22 mouse cellular contexts compared by ENCODE assay signal in genomic region chr15:11744296-11744695, GRCm38 (mm10).
DNase-seq lines count a peak whose midpoint lies in the region; ATAC-seq and TF ChIP-seq lines count a peak whose summit lies in the region.
"Had no signal": no experiment of that assay in that cellular context is flagged by ENCODE, and none has a peak within 500 bp of the region (broad histone marks: within the 10 kb centered on the region; RNA-seq: fewer than 3 reads in every experiment).

No protein-coding gene starts in this region.

- H3K4me1 ChIP-seq in heart, embryonic 11.5 days (ENCODE audit: control insufficient read depth, insufficient read depth, low read length), result peaks cover 23% of the 10 kb centered on the region
- H3K4me1 ChIP-seq in heart, adult 2 months (ENCODE audit: control insufficient read depth, insufficient read depth, low read length), result peaks cover 5% of the 10 kb centered on the region
- H3K4me1 ChIP-seq in intestine, embryonic 16.5 days (ENCODE audit: control insufficient read depth, insufficient read depth, low read length), result peaks cover 23% of the 10 kb centered on the region; the same call in 1 of the 2 replicates
- H3K4me1 ChIP-seq in intestine, postnatal 0 days (replicated peaks; ENCODE audit: control insufficient read depth, insufficient read depth, low read length), result no peaks in the 10 kb centered on the region
- peaks cover 16% of the 10 kb centered on the region for H3K4me1 ChIP-seq in stomach, embryonic 14.5 days (ENCODE audit: control insufficient read depth, insufficient read depth, low read length)
- H3K4me1 ChIP-seq in stomach, postnatal 0 days (replicated peaks; ENCODE audit: control insufficient read depth, insufficient read depth), result no peaks in the 10 kb centered on the region
- H3K4me1 ChIP-seq: liver, embryonic 12.5 days; megakaryocyte, embryonic 14.5 days had no signal

- no peak for TF ChIP-seq CTCF in heart, adult 2 months (IDR thresholded peaks at IDR 0.05)
- TF ChIP-seq CTCF in intestine, postnatal 0 days (IDR thresholded peaks at IDR 0.05; ENCODE audit: low read depth), result no peak
- no peak for TF ChIP-seq CTCF in stomach, postnatal 0 days (IDR thresholded peaks at IDR 0.05; ENCODE audit: low read depth)

- no peaks in the 10 kb centered on the region for H3K79me2 ChIP-seq in heart, adult 2 months (replicated peaks; ENCODE audit: control insufficient read depth, insufficient read depth, low read length)

- DNase-seq in heart, adult 2 months, result no peak
- no peak for DNase-seq in stomach, postnatal 0 days (ENCODE audit: low spot score)
- no peak for DNase-seq in left cerebral cortex, postnatal 25 days (ENCODE audit: low spot score in 2 of 2)
- DNase-seq: adrenal gland, adult 2 months; cerebellum, adult 11 months; cerebellum, adult 9-11 months; heart, postnatal 36 days; kidney, postnatal 25 days; thymus, postnatal 25 days had no signal

- 77% methylated on average over 2 of the region's 2 CpGs for WGBS in heart, embryonic 11.5 days (ENCODE audit: insufficient replicate concordance)
- WGBS in heart, adult 2 months, result 62% methylated on average over 2 of the region's 2 CpGs
- WGBS in intestine, embryonic 16.5 days, result 72% methylated on average over 2 of the region's 2 CpGs
- WGBS in intestine, postnatal 0 days, result 74% methylated on average over 2 of the region's 2 CpGs
- 64% methylated on average over 2 of the region's 2 CpGs for WGBS in stomach, embryonic 14.5 days
- 56% methylated on average over 2 of the region's 2 CpGs for WGBS in stomach, postnatal 0 days

- H3K9ac ChIP-seq in heart, embryonic 11.5 days (ENCODE audit: low read depth, low read length), result no peak overlapping the region
- H3K9ac ChIP-seq in heart, adult 2 months (ENCODE audit: low read depth, low read length), result no peak overlapping the region
- no peak overlapping the region for H3K9ac ChIP-seq in intestine, embryonic 16.5 days (ENCODE audit: low read depth, low read length)
- no peak overlapping the region for H3K9ac ChIP-seq in intestine, postnatal 0 days (ENCODE audit: low read depth, low read length)
- H3K9ac ChIP-seq in stomach, embryonic 14.5 days (replicated peaks; ENCODE audit: low read depth, low read length), result no peak overlapping the region
- no peak overlapping the region for H3K9ac ChIP-seq in stomach, postnatal 0 days (ENCODE audit: low read length)
- H3K9ac ChIP-seq: forebrain, embryonic 15.5 days; hindbrain, embryonic 14.5 days; limb, embryonic 13.5 days; liver, embryonic 12.5 days; midbrain, embryonic 13.5 days had no signal

- H3K9me3 ChIP-seq in heart, embryonic 11.5 days (replicated peaks; ENCODE audit: control insufficient read depth, low read length), result no peaks in the 10 kb centered on the region
- H3K9me3 ChIP-seq in intestine, embryonic 16.5 days (ENCODE audit: control insufficient read depth, low read length), result no peaks in the 10 kb centered on the region
- H3K9me3 ChIP-seq in intestine, postnatal 0 days (ENCODE audit: control insufficient read depth), result no peaks in the 10 kb centered on the region
- H3K9me3 ChIP-seq in stomach, embryonic 14.5 days (ENCODE audit: control insufficient read depth, low read depth, low read length), result no peaks in the 10 kb centered on the region; the same call in 1 of the 2 replicates
- no peaks in the 10 kb centered on the region for H3K9me3 ChIP-seq in stomach, postnatal 0 days (ENCODE audit: control insufficient read depth, low read length)
- H3K9me3 ChIP-seq: embryonic facial prominence, embryonic 10.5 days; forebrain, embryonic 15.5 days; limb, embryonic 13.5 days; liver, embryonic 12.5 days; megakaryocyte, embryonic 14.5 days; midbrain, embryonic 13.5 days had no signal

- no peak overlapping the region for H3K4me3 ChIP-seq in heart, embryonic 11.5 days (ENCODE audit: low read depth, low read length)
- no peak overlapping the region for H3K4me3 ChIP-seq in heart, adult 2 months
- H3K4me3 ChIP-seq in intestine, embryonic 16.5 days (ENCODE audit: low read length), result no peak overlapping the region
- H3K4me3 ChIP-seq in intestine, postnatal 0 days (ENCODE audit: low read depth, low read length), result no peak overlapping the region
- no peak overlapping the region for H3K4me3 ChIP-seq in stomach, embryonic 14.5 days (ENCODE audit: low read depth, low read length)
- H3K4me3 ChIP-seq in stomach, postnatal 0 days (ENCODE audit: low read depth, low read length), result no peak overlapping the region
- H3K4me3 ChIP-seq: embryonic facial prominence, embryonic 10.5 days; forebrain, embryonic 15.5 days; limb, embryonic 13.5 days; liver, embryonic 12.5 days; megakaryocyte, embryonic 14.5 days; midbrain, embryonic 13.5 days had no signal

- TF ChIP-seq POLR2A in heart, adult 2 months (IDR thresholded peaks at IDR 0.05; ENCODE audit: insufficient read depth, low read depth, low read length), result no peak

- no peak overlapping the region for H3K4me2 ChIP-seq in heart, embryonic 11.5 days
- H3K4me2 ChIP-seq in intestine, embryonic 16.5 days (ENCODE audit: low read depth, low read length), result no peak overlapping the region
- H3K4me2 ChIP-seq in intestine, postnatal 0 days (replicated peaks; ENCODE audit: low read depth), result no peak overlapping the region
- no peak overlapping the region for H3K4me2 ChIP-seq in stomach, embryonic 14.5 days (replicated peaks; ENCODE audit: low read depth, low read length)
- no peak overlapping the region for H3K4me2 ChIP-seq in stomach, postnatal 0 days (replicated peaks; ENCODE audit: low read depth)
- H3K4me2 ChIP-seq: forebrain, embryonic 15.5 days; hindbrain, embryonic 14.5 days; limb, embryonic 13.5 days; liver, embryonic 12.5 days; midbrain, embryonic 13.5 days had no signal

- H3K27me3 ChIP-seq in heart, embryonic 11.5 days (ENCODE audit: control insufficient read depth, insufficient read depth, low read length), result no peaks in the 10 kb centered on the region
- H3K27me3 ChIP-seq in heart, adult 2 months (ENCODE audit: control insufficient read depth, insufficient read depth, low read length), result no peaks in the 10 kb centered on the region
- H3K27me3 ChIP-seq in intestine, embryonic 16.5 days (replicated peaks; ENCODE audit: control insufficient read depth, insufficient read depth, low read length), result no peaks in the 10 kb centered on the region
- H3K27me3 ChIP-seq in intestine, postnatal 0 days (replicated peaks; ENCODE audit: control insufficient read depth, insufficient read depth, low read length), result no peaks in the 10 kb centered on the region
- no peaks in the 10 kb centered on the region for H3K27me3 ChIP-seq in stomach, embryonic 14.5 days (ENCODE audit: control insufficient read depth, insufficient read depth, low read length)
- H3K27me3 ChIP-seq in stomach, postnatal 0 days (ENCODE audit: control insufficient read depth, insufficient read depth, low read length), result no peaks in the 10 kb centered on the region
- H3K27me3 ChIP-seq: forebrain, embryonic 15.5 days; liver, embryonic 12.5 days; megakaryocyte, embryonic 14.5 days; midbrain, embryonic 13.5 days; Patski had no signal

- H3K36me3 ChIP-seq in heart, embryonic 11.5 days (ENCODE audit: control insufficient read depth, insufficient read depth, low read length), result no peaks in the 10 kb centered on the region
- no peaks in the 10 kb centered on the region for H3K36me3 ChIP-seq in heart, adult 2 months (ENCODE audit: control insufficient read depth, insufficient read depth, low read length)
- no peaks in the 10 kb centered on the region for H3K36me3 ChIP-seq in intestine, embryonic 16.5 days (ENCODE audit: control insufficient read depth, insufficient read depth, low read length)
- no peaks in the 10 kb centered on the region for H3K36me3 ChIP-seq in intestine, postnatal 0 days (ENCODE audit: control insufficient read depth, insufficient read depth)
- no peaks in the 10 kb centered on the region for H3K36me3 ChIP-seq in stomach, embryonic 14.5 days (ENCODE audit: control insufficient read depth, insufficient read depth, low read length)
- no peaks in the 10 kb centered on the region for H3K36me3 ChIP-seq in stomach, postnatal 0 days (ENCODE audit: control insufficient read depth, insufficient read depth, low read length)
- H3K36me3 ChIP-seq: embryonic facial prominence, embryonic 10.5 days; forebrain, embryonic 15.5 days; limb, embryonic 13.5 days; liver, embryonic 12.5 days; midbrain, embryonic 13.5 days had no signal

- ATAC-seq in heart, embryonic 11.5 days (replicated peaks; ENCODE audit: insufficient number of reproducible peaks, low FRiP score, low TSS enrichment), result no peak
- no peak for ATAC-seq in intestine, embryonic 16.5 days
- ATAC-seq in intestine, postnatal 0 days, result no peak
- no peak for ATAC-seq in stomach, embryonic 14.5 days (ENCODE audit: insufficient number of reproducible peaks, insufficient read depth, low FRiP score, low read depth)
- no peak for ATAC-seq in stomach, postnatal 0 days (ENCODE audit: low FRiP score, low TSS enrichment)
- ATAC-seq: forebrain, embryonic 15.5 days; inflammation-experienced regulatory T-cells, adult 6 months; liver, embryonic 12.5 days; midbrain, embryonic 13.5 days; Patski had no signal

- H3K27ac ChIP-seq in heart, embryonic 11.5 days (ENCODE audit: low read depth, low read length), result peak overlapping the region; percentile 57; the same call in 1 of the 2 replicates
- no peak overlapping the region for H3K27ac ChIP-seq in heart, adult 2 months
- H3K27ac ChIP-seq in intestine, embryonic 16.5 days (ENCODE audit: low read length), result 0 out of 2 replicates have a peak overlapping the region, but pooled peaks have one; percentile 89
- no peak overlapping the region for H3K27ac ChIP-seq in intestine, postnatal 0 days (ENCODE audit: low read depth, low read length)
- H3K27ac ChIP-seq in stomach, embryonic 14.5 days (ENCODE audit: low read length), result peak overlapping the region; percentile 78; the same call in 1 of the 2 replicates
- H3K27ac ChIP-seq in stomach, postnatal 0 days (replicated peaks), result no peak overlapping the region
- H3K27ac ChIP-seq: embryonic facial prominence, embryonic 10.5 days; forebrain, embryonic 15.5 days; hindbrain, embryonic 14.5 days; limb, embryonic 13.5 days; liver, embryonic 12.5 days; midbrain, embryonic 13.5 days had no signal

- intact Hi-C loops in heart, adult 2 months (cut with DNase I), result no loop called here
- intact Hi-C loops in left cerebral cortex, postnatal 25 days (cut with DNase I), result no loop called here

- no peak for TF ChIP-seq EP300 in heart, adult 2 months (IDR thresholded peaks at IDR 0.05; ENCODE audit: insufficient read depth, low read depth, low read length)
- no peak for TF ChIP-seq EP300 in stomach, postnatal 0 days (optimal IDR thresholded peaks at IDR 0.05)

Comparison
In these comparisons a context has a peak if more than half of its experiments do, and no peak if none do; other contexts are left out.
1. H3K27ac ChIP-seq: peak in heart, embryonic 11.5 days (single experiment), intestine, embryonic 16.5 days (single experiment) and stomach, embryonic 14.5 days (single experiment); none in heart, adult 2 months (single experiment), intestine, postnatal 0 days (single experiment) and stomach, postnatal 0 days (single experiment).